Mouse (Mus musculus) layer of hippocampus, postnatal 10 days (tissue): ENCODE measurements around the gene Cyp26a1. TPM values are rescaled to one million over a fixed set of nuclear protein-coding genes. Genes with fewer than 3 reads are reported as not detected.
A peak's percentile ranks its signal among the peaks of the same experiment; 100 is the strongest.

ENCODE experiments used
- DNase-seq, 2 experiments: peaks; one replicate each; pipeline ENCODE4 v3.0.0; 2021; ENCODE audit warnings: low spot score in 2 of 2
- long read RNA-seq: library from polyadenylated mRNA; stranded (forward); transcript quantifications from one replicate; pipeline ENCODE4 v2.0.0, GENCODE M21; 2023
- total RNA-seq, 2 experiments: library from RNA; stranded (reverse); gene quantifications; 2 replicates each; pipeline ENCODE4 v1.2.3; 2021

The Cyp26a1 gene
- total RNA-seq: under 1 TPM; 0.21 to 0.25 TPM
- long read RNA-seq: 0 reads

DNA sequence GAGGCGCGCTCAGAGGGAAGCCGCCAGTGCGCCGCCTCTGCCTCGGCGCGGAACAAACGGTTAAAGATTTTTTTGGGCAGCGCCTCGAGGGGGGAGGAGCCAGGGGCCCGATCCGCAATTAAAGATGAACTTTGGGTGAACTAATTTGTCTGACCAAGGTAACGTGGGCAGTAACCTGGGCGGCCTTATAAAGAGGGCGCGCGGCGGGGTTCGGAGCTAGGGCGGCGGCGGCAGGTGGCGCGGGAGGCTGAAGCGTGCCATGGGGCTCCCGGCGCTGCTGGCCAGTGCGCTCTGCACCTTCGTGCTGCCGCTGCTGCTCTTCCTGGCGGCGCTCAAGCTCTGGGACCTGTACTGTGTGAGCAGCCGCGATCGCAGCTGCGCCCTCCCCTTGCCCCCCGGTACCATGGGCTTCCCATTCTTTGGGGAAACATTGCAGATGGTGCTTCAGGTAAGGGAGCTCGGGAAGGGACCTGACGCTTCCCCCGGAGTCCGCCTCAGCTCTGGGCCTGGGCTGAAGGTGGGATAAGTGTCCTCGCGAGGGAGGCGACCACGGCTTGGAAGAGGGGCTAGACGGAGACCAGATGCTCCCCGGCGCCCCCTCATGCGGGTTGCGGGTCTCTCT, at the start of gene Cyp26a1:
TSS of gene Cyp26a1 (plus strand) at position 148 of the 622 bp plus-strand sequence.
- DNase-seq: no peak

DNA sequence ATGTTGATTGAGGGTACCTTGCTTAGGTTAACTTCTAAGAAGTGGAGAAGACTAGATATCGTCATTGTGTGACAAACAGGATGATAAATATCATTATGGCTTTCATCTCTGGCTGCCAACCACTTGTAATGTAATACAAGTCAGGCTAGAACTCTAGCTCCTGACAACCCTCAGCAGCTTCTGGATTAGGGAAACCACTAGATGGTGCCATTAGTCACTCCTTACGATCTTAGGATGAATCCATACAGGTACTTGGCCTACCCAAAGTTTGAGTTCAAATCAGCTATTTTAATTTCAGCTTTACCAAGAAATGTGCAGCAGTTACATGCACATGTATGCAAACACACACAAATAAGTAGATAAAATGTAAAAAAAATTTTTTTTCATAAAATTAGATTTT, 49.6 kb upstream of the Cyp26a1 start:
- no peak for DNase-seq

DNA sequence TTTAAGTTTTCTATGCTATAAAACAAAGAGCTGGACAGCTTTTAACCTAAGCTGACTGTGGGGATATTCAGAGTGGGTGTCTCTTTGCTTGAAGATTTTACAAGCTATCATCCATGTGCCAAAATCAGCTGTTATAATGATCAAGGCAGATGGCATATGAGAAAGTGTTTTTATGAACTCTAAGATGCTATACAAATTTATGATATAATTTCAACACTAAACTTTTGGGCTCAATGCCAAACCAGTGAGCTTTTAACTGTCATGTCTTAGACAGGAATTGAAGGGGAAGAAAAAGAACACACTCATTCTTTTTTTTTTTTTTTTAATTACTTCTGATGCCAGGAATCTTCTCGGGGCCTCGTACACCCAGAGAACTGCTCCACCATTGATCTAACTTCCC, 47.1 kb upstream of the Cyp26a1 start:
- DNase-seq: no peak

DNA sequence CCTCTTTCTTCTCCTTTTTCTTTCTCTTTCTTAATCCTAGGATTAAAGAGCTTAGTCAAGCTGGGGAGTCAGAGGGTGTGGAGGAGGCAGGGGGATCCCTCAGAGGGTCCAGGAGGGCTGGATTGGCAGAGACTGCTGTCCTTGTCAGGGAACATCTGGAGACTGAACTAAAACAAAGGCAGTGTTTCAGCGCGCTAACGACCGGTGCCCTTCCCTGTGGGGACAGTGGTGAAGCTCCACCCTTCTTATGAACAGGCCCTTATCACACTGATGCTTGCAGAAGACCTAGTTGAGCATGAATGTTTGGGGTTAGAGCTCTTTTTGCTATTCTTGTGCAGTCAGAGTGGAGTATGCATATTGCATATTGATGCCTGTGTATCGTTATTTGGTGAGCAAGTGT, 43.6 kb upstream of the Cyp26a1 start:
- DNase-seq: no peak

DNA sequence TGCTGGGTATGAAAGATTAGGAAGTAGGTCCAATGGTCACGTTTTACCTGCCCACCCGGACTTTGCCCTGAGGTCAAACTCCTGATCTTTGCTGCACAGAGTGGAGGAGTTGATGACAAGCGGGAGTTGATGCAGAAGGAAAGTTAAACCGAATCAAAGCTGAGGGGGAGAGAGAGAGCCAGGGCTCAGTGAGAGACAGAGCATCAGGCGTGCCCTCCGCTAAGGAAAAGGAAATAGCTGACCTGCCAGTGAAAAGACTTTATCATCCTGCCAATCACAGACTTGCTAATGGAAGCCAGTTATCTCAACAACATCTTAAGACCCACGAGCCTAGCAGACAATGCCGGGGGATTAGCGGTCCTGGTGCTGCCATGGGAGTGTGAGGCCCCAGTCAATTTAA, 41.2 kb upstream of the Cyp26a1 start:
- DNase-seq: no peak

DNA sequence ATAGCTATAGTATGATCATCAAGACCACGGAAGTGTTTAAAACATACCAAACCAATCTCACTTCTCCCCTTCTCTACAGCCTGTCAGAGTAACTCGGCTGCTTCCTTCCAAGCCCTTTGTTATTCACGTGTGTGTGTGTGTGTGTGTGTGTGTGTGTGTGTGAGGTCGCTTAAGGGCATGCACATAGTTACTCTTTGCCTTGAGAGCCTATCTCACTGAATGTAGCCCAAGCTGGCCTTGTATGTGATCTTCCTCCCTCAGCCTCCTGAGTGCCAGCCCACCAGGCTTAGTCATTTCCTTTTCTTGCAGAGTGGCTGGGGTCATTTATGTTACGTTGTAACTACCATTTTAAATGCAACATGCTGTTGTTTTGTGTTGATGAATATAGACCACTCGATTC, 32.3 kb upstream of the Cyp26a1 start:
- no peak for DNase-seq

DNA sequence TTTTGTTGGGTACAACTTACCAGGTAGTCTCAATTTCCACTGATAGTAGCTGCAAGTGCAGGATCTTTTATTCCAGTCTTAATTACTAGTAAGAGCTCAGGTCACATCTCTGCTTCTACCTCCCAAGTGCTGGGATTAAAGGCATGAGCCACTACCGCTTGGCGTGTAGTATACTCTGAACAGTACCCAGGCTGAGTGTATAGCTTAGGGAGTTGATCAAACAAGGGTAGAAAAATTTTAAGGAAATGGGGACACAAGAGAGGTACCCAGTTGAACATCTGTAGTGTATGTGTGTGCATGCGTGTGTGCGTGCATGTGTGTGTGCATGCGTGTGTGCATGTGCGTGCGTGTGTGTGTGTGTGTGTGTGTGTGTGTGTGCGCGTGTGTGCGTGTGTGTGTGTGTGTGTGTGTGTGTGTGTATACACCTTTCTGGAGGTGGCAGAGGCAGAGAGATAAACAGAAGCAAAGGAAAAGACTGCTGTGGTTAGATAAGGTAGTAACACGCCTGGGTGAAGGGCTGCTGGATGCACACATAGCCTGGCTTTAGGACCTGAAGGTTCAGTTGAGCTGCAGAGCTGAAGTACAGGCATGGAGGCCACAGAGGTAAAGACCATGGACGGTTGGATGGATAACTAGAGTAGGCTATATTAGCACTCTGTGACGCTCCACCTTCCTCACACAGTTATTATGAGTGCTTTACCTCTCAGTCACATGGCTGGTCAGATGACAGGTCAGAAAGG, 29.6 kb upstream of the Cyp26a1 start:
- no peak for DNase-seq

DNA sequence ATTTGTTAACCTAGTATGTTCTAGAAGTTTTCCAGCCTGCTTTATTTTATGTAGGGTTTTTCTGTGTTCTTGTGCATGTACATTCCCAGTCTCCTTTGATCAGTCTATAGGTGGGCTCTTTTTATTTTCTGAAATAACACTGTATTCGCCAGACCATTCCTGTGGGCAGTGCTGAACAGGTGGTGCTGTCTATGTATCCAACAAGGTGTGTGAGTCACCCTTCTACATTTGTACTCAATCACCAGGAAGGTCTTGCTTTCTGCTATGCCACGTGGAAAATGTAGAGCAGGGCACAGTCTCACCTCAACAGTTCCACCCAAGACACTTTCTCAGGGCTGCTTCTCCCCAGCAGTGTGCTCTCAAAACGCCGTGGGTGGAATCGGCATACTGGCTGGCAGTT, 28.9 kb upstream of the Cyp26a1 start:
- no peak for DNase-seq

DNA sequence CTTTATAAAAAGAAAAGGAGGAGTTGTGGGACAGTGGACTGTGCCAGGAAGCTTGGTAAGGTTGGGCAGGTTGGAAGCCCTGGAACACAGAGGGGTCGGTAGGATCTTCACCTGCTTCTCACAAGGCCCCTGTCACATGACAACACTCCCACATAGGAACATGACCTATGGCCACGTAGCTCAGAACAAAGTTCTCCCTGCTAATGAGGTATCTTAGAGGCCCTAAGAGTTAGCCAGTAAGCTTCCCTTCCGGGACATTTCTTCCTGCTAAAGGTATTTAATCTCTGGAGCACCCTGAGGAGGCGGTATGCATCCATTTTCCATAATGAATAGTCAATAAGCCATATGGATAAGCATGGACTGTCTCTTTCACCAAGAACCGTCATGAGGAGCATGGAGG, 28.1 kb upstream of the Cyp26a1 start:
- no peak for DNase-seq

DNA sequence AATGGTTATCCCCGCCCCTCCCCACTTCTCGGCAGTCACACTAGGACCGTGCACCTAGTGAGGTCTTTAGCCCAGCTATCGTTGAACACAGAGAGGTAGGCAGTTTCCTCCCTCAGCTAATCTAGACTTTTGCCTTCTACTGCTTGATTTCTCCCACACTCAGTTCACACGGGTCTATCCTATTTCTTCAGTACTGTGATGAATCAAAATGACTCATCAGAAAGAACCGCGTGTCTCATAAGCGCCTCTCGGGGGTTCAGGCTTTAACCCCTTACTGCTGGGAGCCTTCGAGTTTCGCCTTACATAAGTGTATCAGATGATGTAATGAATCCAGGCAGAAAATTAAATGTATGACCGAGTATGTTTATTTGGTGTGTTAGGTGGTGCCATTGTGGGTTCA, 24.2 kb upstream of the Cyp26a1 start:
- DNase-seq: no peak

DNA sequence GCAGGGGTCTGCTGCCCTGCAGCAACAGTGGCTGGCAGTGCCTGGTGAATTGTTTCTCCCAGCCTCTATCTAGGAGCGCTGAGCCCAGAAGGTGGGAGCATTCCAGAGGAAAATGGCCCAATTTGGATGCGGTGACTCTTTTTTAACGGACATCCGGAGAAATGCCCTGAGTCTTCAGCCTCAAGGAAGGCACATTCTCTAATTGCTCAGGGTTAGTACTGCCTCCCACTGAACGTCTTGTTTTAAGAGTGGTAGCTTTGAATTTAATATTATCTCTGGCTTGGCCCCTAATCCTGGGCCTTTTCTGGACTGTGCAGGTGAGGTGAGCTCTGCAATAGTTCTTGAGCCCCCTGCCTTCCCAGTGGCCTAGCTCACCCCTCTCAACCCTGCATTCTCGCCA, 12.3 kb upstream of the Cyp26a1 start, which contains the start of gene Cyp26c1:
TSS of gene Cyp26c1 (plus strand) at position 301 of the 400 bp plus-strand sequence.
- DNase-seq: no peak

DNA sequence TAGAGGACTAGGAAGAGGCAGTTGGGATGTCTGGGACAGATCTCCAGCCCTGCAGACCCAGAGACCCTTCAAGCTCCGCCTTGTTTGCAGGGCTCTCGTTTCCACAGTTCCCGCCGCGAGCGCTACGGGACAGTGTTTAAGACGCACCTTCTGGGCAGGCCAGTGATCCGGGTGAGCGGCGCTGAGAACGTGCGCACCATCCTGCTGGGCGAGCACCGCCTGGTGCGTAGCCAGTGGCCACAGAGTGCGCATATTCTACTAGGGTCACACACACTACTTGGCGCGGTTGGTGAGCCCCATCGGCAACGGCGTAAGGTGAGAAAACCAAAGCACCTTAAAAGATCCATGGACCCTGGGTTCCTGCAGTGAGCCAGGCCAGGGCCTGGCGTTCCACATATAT, 11.3 kb upstream of the Cyp26a1 start:
- no peak for DNase-seq

DNA sequence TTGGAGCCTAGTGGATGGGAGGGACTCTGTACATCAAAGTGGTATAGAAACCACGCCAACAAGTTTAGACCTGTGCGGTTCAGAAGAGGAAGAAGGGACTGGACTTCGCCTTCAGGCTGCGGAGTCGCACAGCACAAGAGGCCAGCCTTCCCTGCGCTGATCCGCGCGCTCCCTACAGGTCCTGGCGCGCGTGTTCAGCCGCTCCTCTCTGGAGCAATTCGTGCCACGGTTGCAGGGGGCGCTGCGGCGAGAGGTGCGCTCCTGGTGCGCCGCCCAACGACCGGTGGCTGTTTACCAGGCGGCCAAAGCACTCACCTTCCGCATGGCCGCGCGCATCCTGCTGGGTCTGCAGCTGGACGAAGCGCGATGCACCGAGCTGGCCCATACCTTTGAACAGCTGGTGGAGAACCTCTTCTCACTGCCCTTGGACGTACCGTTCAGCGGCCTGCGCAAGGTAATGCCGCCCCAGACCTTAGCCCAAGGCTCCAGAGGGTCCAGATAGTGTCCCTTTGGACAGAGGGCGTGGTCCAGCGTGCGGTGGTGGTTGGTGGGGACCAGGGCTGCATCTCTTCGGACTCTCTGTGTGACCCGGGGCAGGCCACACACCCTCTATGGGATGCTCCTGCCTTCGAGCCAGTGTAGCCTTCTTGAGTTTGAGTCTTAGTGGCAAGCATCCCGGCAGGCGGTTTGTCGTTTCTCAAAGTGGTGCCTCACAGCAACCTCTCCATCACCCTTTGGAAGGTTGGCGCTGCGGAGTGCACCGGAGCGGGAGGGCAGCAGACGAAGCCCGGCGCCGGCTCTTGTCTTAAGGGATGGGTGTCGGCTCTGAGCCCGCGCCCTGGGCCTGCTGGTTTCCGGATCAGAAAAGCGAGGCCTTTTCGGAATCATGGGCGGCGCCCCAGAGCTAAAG, 10.4 kb upstream of the Cyp26a1 start:
- DNase-seq: no peak

DNA sequence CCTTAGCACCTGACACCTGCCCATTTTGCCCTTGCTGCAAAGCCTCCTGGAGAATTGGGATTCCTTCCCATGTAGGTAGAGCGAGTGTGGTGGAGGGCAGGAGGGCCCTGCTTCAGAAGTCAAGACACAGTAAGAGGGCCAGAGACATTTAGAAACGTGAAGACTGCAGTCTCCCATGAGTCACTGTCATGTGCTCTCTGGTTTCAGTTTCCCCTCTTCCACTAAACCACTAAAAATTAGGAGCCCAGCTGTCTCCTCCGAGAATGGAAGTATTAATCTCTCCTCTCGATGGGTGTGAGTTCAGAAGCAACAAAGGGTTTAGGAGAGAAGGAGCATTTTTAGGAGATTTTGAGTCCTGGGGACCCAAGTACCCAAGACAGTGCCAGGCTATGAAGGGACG, 8.1 kb upstream of the Cyp26a1 start:
- DNase-seq: no peak

DNA sequence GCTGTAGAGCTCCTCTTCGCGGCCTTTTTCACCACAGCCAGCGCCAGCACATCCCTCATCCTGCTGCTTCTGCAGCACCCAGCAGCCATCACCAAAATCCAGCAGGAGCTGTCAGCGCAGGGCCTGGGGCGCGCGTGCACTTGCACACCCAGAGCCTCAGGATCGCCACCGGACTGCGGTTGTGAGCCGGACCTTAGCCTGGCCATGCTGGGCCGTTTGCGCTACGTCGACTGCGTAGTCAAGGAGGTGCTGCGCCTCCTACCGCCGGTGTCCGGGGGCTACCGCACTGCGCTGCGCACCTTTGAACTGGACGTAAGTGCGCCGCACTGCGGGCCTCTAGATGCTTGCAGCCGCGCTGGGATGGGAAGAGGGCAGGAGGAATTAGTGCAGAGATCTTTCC, 6.9 kb upstream of the Cyp26a1 start:
- no peak for DNase-seq

DNA sequence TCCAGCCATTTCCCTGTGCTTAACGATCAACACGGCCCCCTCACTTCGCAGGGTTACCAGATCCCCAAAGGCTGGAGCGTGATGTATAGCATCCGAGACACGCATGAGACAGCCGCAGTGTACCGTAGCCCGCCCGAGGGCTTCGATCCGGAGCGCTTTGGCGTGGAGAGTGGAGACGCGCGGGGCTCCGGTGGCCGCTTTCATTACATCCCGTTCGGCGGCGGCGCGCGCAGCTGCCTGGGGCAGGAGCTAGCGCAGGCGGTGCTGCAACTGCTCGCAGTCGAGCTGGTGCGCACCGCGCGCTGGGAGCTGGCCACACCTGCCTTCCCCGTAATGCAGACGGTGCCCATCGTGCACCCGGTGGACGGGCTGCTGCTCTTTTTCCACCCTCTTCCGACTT, 4.7 kb upstream of the Cyp26a1 start:
- peak in 1 of 2 experiments; percentile 36 for DNase-seq

DNA sequence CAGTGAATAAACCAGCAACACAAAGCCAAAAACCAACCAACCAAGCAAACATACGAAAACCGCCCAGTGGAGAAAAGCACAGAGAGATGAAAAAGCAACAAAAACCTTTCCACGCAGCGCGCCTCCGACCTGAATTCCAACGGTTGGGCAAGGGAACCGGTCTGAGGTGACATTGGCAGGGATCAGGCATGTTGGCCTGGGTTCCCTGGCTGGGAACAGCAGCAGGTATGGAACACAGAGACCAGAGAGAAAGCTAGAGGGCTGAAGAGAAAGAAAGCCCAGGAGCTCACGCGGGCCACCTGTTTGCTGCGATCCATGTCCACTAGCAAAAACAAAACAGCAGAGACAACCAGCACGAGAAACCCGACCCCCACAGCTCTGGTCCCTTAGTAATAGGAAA, 2.5 kb upstream of the Cyp26a1 start:
- no peak for DNase-seq

DNA sequence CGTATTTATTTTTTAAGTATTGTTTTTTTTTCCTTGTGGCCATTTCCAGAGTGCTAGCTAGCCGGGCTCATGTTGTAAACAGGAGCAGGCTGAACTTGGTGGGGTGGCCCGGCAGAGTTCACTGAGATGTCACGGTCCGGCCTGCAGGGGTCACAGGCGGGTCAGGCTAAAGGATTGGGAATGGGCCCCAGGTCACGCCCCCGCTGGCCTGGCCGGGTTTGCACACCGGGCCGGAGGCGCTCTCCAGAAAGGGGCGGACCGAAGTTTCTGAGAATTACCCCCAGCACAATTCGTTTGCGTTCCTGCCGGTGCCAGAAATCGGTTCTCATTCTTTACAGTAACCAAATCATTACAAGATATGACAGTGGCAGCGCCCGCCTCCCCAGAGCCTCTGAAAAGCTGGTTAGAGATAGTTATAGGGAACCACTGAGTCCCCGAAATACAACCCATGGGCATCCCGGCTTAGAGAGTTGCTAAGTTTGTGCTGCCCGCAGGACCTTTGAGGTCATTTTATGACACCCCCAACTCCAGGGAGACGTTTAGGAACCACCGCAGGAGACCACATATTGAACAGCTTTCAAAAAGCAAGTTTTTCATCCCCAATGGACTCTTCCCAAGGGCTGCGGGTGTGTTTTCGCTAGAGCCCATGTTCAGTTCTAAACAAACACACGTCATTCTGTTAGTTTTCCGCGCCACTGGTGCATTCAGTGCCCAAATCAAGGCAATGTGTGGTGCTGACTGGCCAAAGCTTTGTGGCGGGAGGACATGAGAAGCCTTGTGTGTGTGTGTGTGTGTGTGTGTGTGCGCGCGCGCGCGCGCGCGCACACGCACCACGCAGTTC, 1.6 kb upstream of the Cyp26a1 start:
- no peak for DNase-seq

DNA sequence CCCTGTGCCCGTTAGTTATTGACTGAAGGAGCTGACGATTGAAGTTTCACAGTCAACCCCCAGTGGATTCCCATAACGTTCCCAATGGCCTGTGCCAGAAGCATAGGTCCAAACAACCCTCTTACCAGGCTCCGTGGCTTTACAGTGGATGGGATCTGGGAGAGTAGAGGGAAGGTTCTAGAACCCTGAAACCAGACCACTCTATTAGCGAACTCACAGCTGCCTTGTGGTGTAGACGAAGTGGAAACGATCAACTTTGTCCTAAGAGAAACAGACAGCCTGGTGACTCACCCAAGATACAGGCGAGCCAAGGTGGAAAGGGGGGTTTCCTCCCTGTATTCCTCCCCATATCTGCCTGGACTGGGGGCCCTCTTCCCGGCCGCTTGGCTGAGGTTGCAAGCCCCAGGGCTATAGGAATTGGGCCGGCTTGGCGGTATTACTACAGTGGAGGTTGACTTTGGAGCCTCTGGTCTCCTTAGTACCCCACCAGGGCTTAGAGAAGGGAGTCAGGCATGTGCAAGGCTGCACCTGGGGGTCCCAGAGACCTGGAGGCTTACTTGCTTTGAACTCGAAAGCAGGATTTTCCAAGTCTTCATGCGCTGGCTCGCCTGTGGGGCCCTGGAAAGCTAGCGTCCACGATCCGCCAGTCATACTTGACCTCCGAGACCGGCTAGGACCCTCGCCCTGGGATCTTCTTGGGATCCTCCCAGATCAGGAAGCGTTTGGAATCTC, 829 bp upstream of the Cyp26a1 start:
- DNase-seq: no peak

DNA sequence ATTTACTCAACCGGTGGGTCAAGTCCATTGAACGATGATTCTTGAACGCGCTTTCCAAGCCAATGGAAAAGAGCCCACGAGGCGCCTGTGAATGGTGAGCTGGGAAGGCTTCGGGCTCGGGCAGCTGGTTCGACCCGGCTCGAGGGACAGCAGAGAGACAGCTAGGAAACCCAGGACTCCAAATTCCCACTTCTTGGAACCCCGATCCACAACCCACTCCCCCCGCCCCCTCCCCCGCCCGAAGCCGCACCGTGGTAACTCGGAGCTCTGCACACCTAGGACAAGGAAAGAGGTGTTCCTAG, 312 bp upstream of the Cyp26a1 start:
- no peak for DNase-seq
